Mouse (Mus musculus) C2C12 (cell line): ENCODE measurements around the gene Csnk2a2. TPM values are rescaled to one million over a fixed set of nuclear protein-coding genes. Genes with fewer than 3 reads are reported as not detected.
A peak's percentile ranks its signal among the peaks of the same experiment; 100 is the strongest.

Experiments
- H3K27me3 ChIP-seq: one replicate; pipeline ENCODE4 v1.6.1; 2011; ENCODE audit not compliant: control insufficient read depth, insufficient read depth, insufficient read length
- H3K36me3 ChIP-seq: one replicate; pipeline ENCODE4 v1.6.1; 2011; ENCODE audit not compliant: control insufficient read depth, insufficient read depth
- H3K4me3 ChIP-seq: one replicate; pipeline ENCODE4 v1.5.1; 2011; ENCODE audit warnings: mild to moderate bottlenecking, control low read depth; ENCODE audit not compliant: poor library complexity, insufficient read depth, severe bottlenecking
- H3K79me2 ChIP-seq: one replicate; pipeline ENCODE4 v1.6.1; 2011; ENCODE audit not compliant: control insufficient read depth, insufficient read depth
- H3K79me3 ChIP-seq: one replicate; pipeline ENCODE4 v1.6.1; 2011; ENCODE audit warnings: low read depth, control low read depth
- H3ac ChIP-seq: one replicate; pipeline ENCODE3; 2011; ENCODE audit warnings: low read depth; ENCODE audit not compliant: control insufficient read depth, insufficient read length
- CEBPB ChIP-seq: IDR thresholded peaks from one replicate; pipeline ENCODE4 v1.6.1; 2011; ENCODE audit warnings: low read depth, mild to moderate bottlenecking, control low read depth, moderate library complexity
- CTCF ChIP-seq: IDR thresholded peaks from one replicate; pipeline ENCODE4 v1.5.1; 2011; ENCODE audit not compliant: control insufficient read depth, insufficient read depth, insufficient read length
- FOSL1 ChIP-seq: IDR thresholded peaks from one replicate; pipeline ENCODE4 v1.8.0; 2011; ENCODE audit warnings: mild to moderate bottlenecking, low read length; ENCODE audit not compliant: poor library complexity, insufficient read depth, severe bottlenecking
- MAX ChIP-seq: IDR thresholded peaks from one replicate; pipeline ENCODE4 v1.6.1; 2011; ENCODE audit warnings: mild to moderate bottlenecking, control low read depth
- MYOD1 ChIP-seq: IDR thresholded peaks from one replicate; pipeline ENCODE4 v1.6.1; 2011; ENCODE audit warnings: low read depth; ENCODE audit not compliant: control insufficient read depth, insufficient read length
- MYOG ChIP-seq: IDR thresholded peaks from one replicate; pipeline ENCODE4 v1.6.1; 2011; ENCODE audit not compliant: control insufficient read depth, insufficient read length; ENCODE audit errors: extremely low read depth
- USF1 ChIP-seq: IDR thresholded peaks from one replicate; pipeline ENCODE4 v1.6.1; 2011; ENCODE audit warnings: low read depth, mild to moderate bottlenecking, control low read depth, moderate library complexity
- polyA plus RNA-seq: library from polyadenylated mRNA; unstranded; fragments of >200 nt; fragmentation: generic; extraction: Trizol; gene quantifications from one replicate; pipeline ENCODE4 v1.2.1, GENCODE M21; 2012; ENCODE audit warnings: missing spikeins

The Csnk2a2 gene
- polyA plus RNA-seq, 1 experiment: 61.0 TPM

DNA sequence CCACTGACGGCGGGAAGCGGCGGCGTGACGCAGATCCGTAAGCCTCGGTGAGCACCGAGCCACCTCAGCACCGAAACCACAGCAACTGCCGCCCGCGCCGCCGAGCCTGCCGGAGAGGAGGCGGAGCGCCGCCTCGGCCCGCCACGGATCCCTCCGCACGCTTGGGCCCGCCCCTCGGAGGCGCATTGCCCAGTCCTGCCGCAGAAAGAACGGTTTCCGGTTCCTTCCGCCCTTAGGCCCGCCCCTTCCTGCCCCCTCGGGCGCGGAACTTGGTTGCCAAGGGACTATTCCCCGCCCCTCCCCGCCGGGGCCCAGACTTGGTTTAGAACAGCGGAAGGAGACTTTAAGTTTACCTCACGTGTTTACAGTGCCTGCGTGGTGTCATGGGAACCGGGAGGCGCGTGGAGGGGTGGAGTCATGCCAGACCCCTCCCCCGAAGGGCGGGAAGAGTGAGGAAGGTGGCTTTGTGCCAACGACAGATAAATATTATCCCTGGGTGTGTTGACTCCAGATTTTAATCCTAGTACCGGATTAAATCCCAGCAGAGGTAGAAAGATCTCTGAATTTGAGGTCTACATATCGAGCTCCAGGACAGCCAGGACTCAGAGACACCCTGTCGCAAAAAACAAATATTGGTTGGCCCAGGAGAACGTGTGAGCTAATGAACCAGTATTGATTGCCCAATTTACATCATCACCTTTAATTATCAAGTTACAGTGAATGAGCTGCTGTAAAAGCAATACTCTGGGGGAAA, 55.0 kb downstream of the Csnk2a2 start, which contains the start of gene Cfap20:
Cfap20 (minus strand) TSS at position 184 of the 754 bp plus-strand sequence.
- H3ac ChIP-seq: peak within 1 kb of the TSS; percentile 86
- no peaks in the 10 kb centered on the region for H3K27me3 ChIP-seq
- H3K79me3 ChIP-seq: peaks cover 38% of the 10 kb centered on the region
- H3K36me3 ChIP-seq: no peaks in the 10 kb centered on the region
- TF ChIP-seq FOSL1 (no peak), MAX (peak; percentile 80), USF1 (peak; percentile 67)
- peak within 1 kb of the TSS; percentile 87 for H3K4me3 ChIP-seq
- peaks cover 47% of the 10 kb centered on the region for H3K79me2 ChIP-seq

DNA sequence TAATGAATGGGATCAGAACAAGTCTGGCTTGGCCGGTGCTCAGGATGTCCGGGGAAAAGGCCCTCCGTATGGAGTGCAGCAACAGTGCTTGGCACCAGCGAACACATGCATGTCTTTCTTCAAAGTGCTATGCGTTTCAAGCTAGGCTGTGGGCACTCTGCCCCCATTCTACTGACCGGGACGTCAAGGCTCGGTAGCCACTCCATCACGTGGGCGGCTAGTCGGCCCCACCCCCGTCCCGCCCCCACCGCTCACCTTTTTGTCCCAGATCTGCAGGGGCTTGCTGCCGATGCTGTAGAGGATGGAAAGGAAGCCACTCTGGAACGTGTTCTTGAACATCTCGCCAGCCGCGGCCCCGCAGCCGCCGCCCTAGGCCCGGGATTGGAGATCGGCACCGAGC, 55.6 kb downstream of the Csnk2a2 start:
- TF ChIP-seq USF1 (peak; percentile 40), MYOD1 (no peak)
- Histone ChIP-seq H3K36me3 (no peaks in the 10 kb centered on the region), H3K79me2 (peaks cover 53% of the 10 kb centered on the region), H3K4me3 (peak overlapping the region; percentile 87), H3K79me3 (peaks cover 43% of the 10 kb centered on the region), H3ac (peak overlapping the region; percentile 86), H3K27me3 (no peaks in the 10 kb centered on the region)

DNA sequence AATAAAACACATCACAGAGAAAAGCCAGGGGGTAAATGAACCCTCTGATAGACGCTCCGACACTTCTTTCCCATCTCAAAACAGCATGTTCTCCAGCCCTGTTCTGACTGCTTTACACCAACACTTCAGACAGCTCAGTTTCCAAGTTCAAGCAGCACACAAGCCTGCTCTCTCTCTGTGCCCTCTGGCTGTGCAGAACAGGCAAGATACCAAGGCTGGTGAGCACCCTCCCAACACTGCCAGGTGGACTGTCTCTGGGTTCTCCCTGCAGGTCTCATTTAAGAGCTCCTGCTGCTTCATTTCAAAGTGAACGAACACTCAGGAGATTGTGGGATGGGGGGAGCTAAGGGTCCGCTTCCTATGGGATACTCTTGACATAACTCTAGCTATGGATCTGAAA, 56.7 kb downstream of the Csnk2a2 start:
- no peaks in the 10 kb centered on the region for H3K36me3 ChIP-seq
- peaks cover 52% of the 10 kb centered on the region for H3K79me3 ChIP-seq
- peak overlapping the region; percentile 0 for H3ac ChIP-seq
- H3K4me3 ChIP-seq: peak overlapping the region; percentile 87
- no peaks in the 10 kb centered on the region for H3K27me3 ChIP-seq
- TF ChIP-seq USF1 (no peak), MYOG (no peak), MYOD1 (no peak), CEBPB (no peak), MAX (no peak), FOSL1 (no peak), CTCF (no peak)
- H3K79me2 ChIP-seq: peaks cover 64% of the 10 kb centered on the region

DNA sequence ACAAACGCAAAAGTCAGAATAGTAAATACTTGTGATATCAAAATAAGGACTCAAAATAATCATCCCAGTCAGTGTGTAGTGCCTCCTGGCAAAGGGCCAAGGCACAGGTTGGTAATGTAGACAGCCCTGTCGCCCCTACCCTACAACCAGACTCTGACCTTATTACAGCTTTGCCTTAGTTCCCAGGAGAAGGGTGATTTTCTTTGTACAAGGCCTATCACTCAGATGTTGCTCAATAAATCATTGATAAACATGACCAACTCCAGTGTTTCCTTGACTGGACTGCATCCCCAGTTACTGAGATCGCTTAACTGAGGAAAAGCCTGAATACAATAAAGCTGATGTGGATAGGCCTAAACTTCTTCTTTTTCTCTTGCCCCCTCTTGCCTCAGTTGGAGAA, 57.4 kb downstream of the Csnk2a2 start:
- H3K36me3 ChIP-seq: no peaks in the 10 kb centered on the region
- no peaks in the 10 kb centered on the region for H3K27me3 ChIP-seq
- H3K79me3 ChIP-seq: peaks cover 57% of the 10 kb centered on the region
- TF ChIP-seq MYOD1 (no peak), FOSL1 (no peak), CTCF (no peak), MYOG (no peak), USF1 (no peak), CEBPB (no peak), MAX (no peak)
- H3ac ChIP-seq: no peak overlapping the region
- no peak overlapping the region for H3K4me3 ChIP-seq
- peaks cover 71% of the 10 kb centered on the region for H3K79me2 ChIP-seq

DNA sequence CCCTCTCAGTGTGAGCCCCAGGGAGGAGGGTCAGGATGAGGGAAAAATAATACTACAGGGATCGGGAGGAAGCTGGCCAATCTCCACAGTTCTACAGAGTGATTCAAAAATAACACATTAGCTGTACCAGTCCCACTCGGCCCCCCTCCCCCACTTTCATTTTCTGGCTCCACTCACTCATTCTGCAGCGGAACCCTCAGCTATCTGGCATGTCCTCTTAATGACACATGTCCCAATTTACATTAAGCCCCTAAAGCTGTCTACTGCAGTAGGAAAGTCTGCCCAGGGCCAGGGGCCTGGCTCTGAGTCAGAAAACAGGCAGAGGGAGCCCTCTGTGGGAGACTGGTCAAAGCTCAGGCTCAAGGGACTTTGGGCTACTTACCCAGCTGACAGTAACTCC, 59.9 kb downstream of the Csnk2a2 start:
- TF ChIP-seq MYOD1 (no peak), MAX (no peak), USF1 (no peak), CEBPB (no peak), CTCF (no peak), FOSL1 (no peak), MYOG (no peak)
- peaks cover 76% of the 10 kb centered on the region for H3K79me3 ChIP-seq
- peaks cover 96% of the 10 kb centered on the region for H3K79me2 ChIP-seq

More for the DNA sequence above, 59.9 kb downstream of the Csnk2a2 start:
- H3K27me3 ChIP-seq: no peaks in the 10 kb centered on the region
- no peak overlapping the region for H3ac ChIP-seq
- H3K4me3 ChIP-seq: no peak overlapping the region
- no peaks in the 10 kb centered on the region for H3K36me3 ChIP-seq
